Mouse (Mus musculus): ENCODE measurements around the gene Gm43951.
"Not testable (repeated sequence)": the region's sequence is repeated elsewhere in the genome, so short reads cannot be mapped to it uniquely, and the experiment has no call there.

The Gm43951 gene

GRCm38 (mm10) chr11:72203440-72203839 lies 3.2 kb downstream of the Gm43951 start:
- no peak for DNase-seq (ENCODE audit: low read depth, low spot score)

- DNase-seq (ENCODE audit: low read depth, low spot score): no peak
These were observed 10.1 kb downstream of the Gm43951 start for GRCm38 (mm10) chr11:72196506-72196905.

- DNase-seq (ENCODE audit: low read depth, low spot score): no peak
These were observed 12.4 kb downstream of the Gm43951 start for GRCm38 (mm10) chr11:72194259-72194658.

GRCm38 (mm10) chr11:72190857-72191256 lies 15.8 kb downstream of the Gm43951 start:
- DNase-seq (ENCODE audit: low read depth, low spot score): no peak

- DNase-seq (ENCODE audit: low read depth, low spot score): no peak
These were observed 22.4 kb downstream of the Gm43951 start for GRCm38 (mm10) chr11:72184252-72184651.

GRCm38 (mm10) chr11:72181136-72181535 lies 25.5 kb downstream of the Gm43951 start:
- DNase-seq (ENCODE audit: low read depth, low spot score): no peak

GRCm38 (mm10) chr11:72180556-72180955 lies 26.1 kb downstream of the Gm43951 start:
- DNase-seq (ENCODE audit: low read depth, low spot score): no peak

GRCm38 (mm10) chr11:72176553-72176952 lies 30.1 kb downstream of the Gm43951 start:
- peak; percentile 11 for DNase-seq (ENCODE audit: low read depth, low spot score)

GRCm38 (mm10) chr11:72175966-72176365 lies 30.7 kb downstream of the Gm43951 start:
- DNase-seq (ENCODE audit: low read depth, low spot score): no peak

- no peak for DNase-seq (ENCODE audit: low read depth, low spot score)
These were observed 31.9 kb downstream of the Gm43951 start for GRCm38 (mm10) chr11:72174721-72175120.

- no peak for DNase-seq (ENCODE audit: low read depth, low spot score)
These were observed 33.1 kb downstream of the Gm43951 start for GRCm38 (mm10) chr11:72173506-72173905.

- not testable (repeated sequence) for DNase-seq (ENCODE audit: low read depth, low spot score)
These were observed 34.7 kb downstream of the Gm43951 start for GRCm38 (mm10) chr11:72171906-72172305.

- no peak for DNase-seq (ENCODE audit: low read depth, low spot score)
These were observed 36.8 kb downstream of the Gm43951 start for GRCm38 (mm10) chr11:72169871-72170270.

- no peak for DNase-seq (ENCODE audit: low read depth, low spot score)
These were observed 43.4 kb downstream of the Gm43951 start for GRCm38 (mm10) chr11:72163198-72163597.

GRCm38 (mm10) chr11:72156624-72157023 lies 50.0 kb downstream of the Gm43951 start:
- DNase-seq (ENCODE audit: low read depth, low spot score): no peak

GRCm38 (mm10) chr11:72155981-72156428 lies 50.6 kb downstream of the Gm43951 start:
- no peak for DNase-seq (ENCODE audit: low read depth, low spot score)

- no peak for DNase-seq (ENCODE audit: low read depth, low spot score)
These were observed 51.3 kb downstream of the Gm43951 start for GRCm38 (mm10) chr11:72155186-72155980.

Measured in WW6 (cell line).